Comparison of ENCODE assay signal across 20 mouse cellular contexts in genomic region chr7:137154623-137155022, GRCm38 (mm10).
A peak's percentile ranks its signal among the peaks of the same experiment; 100 is the strongest.
DNase-seq lines count a peak whose midpoint lies in the region; ATAC-seq and TF ChIP-seq lines count a peak whose summit lies in the region.
"Had no signal": no experiment of that assay in that cellular context is flagged by ENCODE, and none has a peak within 500 bp of the region (broad histone marks: within the 10 kb centered on the region; RNA-seq: fewer than 3 reads in every experiment).

No protein-coding gene starts in this region.

- no peak for TF ChIP-seq RAD21 in CH12.LX (IDR thresholded peaks at IDR 0.05; ENCODE audit: low read depth, low read length)

- ATAC-seq in forebrain, embryonic 15.5 days (replicated peaks), result no peak
- ATAC-seq: forebrain, embryonic 13.5 days; forebrain, embryonic 16.5 days had no signal

- no peak overlapping the region for H3K9ac ChIP-seq in CH12.LX (ENCODE audit: insufficient read depth, low read depth)
- no peak overlapping the region for H3K9ac ChIP-seq in forebrain, embryonic 15.5 days (replicated peaks)
- H3K9ac ChIP-seq: embryonic facial prominence, embryonic 12.5 days; forebrain, embryonic 13.5 days had no signal

- peaks cover 17 to 46% of the 10 kb centered on the region in 2 experiments for H3K4me1 ChIP-seq in CH12.LX (ENCODE audit: control insufficient read depth in 1 of 2, insufficient read depth in 2 of 2)
- no peaks in the 10 kb centered on the region for H3K4me1 ChIP-seq in forebrain, embryonic 15.5 days
- H3K4me1 ChIP-seq: embryonic facial prominence, embryonic 10.5 days; embryonic facial prominence, embryonic 12.5 days; forebrain, embryonic 13.5 days had no signal

- in situ Hi-C loops in CH12.LX (cut with MboI; ENCODE audit: low pct_ligation_motif_present, low pct_unique_long_range_greater_than_20kb, low sequenced_read_pairs), result no loop called here

- no peaks in the 10 kb centered on the region for H3K36me3 ChIP-seq in CH12.LX (replicated peaks in 1 of 2; ENCODE audit: control insufficient read depth in 1 of 2, insufficient read depth in 1 of 2, low read length in 1 of 2)
- no peaks in the 10 kb centered on the region for H3K36me3 ChIP-seq in forebrain, embryonic 15.5 days
- H3K36me3 ChIP-seq: embryonic facial prominence, embryonic 10.5 days; embryonic facial prominence, embryonic 12.5 days had no signal

- H3K79me2 ChIP-seq in CH12.LX (replicated peaks; ENCODE audit: control insufficient read depth, extremely low read depth, insufficient read depth, poor library complexity, severe bottlenecking), result no peaks in the 10 kb centered on the region

- H3K4me2 ChIP-seq in CH12.LX (ENCODE audit: insufficient read depth, low read depth, poor library complexity, severe bottlenecking), result peak overlapping the region; percentile 25; the same call in 1 of the 2 replicates
- no peak overlapping the region for H3K4me2 ChIP-seq in forebrain, embryonic 15.5 days (replicated peaks)
- H3K4me2 ChIP-seq: embryonic facial prominence, embryonic 12.5 days; forebrain, embryonic 13.5 days had no signal

- H3K4me3 ChIP-seq in CH12.LX (replicated peaks in 1 of 3; ENCODE audit: low read depth in 2 of 3, low read length in 2 of 3, poor library complexity in 1 of 3), result no peak overlapping the region
- H3K4me3 ChIP-seq in forebrain, embryonic 15.5 days, result no peak overlapping the region
- H3K4me3 ChIP-seq: embryonic facial prominence, embryonic 10.5 days; embryonic facial prominence, embryonic 12.5 days; forebrain, embryonic 13.5 days had no signal

- no peak overlapping the region for H3K27ac ChIP-seq in CH12.LX (ENCODE audit: insufficient read depth, low read depth)
- H3K27ac ChIP-seq in forebrain, embryonic 15.5 days (replicated peaks), result no peak overlapping the region
- H3K27ac ChIP-seq: embryonic facial prominence, embryonic 10.5 days; embryonic facial prominence, embryonic 12.5 days; forebrain, embryonic 13.5 days had no signal

- WGBS in forebrain, embryonic 15.5 days, result 85% methylated on average over 2 of the region's 2 CpGs

- dilution Hi-C loops in CH12.LX (cut with MboI; ENCODE audit: extremely low pct_ligation_motif_present, extremely low pct_unique_long_range_greater_than_20kb, low sequenced_read_pairs), result no loop called here

- no peak for TF ChIP-seq POLR2A in CH12.LX (IDR thresholded peaks at IDR 0.05; ENCODE audit: low read depth, low read length)

- H3K27me3 ChIP-seq in CH12.LX (replicated peaks), result no peaks in the 10 kb centered on the region
- H3K27me3 ChIP-seq in forebrain, embryonic 15.5 days, result no peaks in the 10 kb centered on the region
- H3K27me3 ChIP-seq: embryonic facial prominence, embryonic 12.5 days had no signal

- TF ChIP-seq EP300 in CH12.LX (IDR thresholded peaks at IDR 0.05; ENCODE audit: low read length), result peak; percentile 56

- TF ChIP-seq CTCF in CH12.LX (conservative IDR thresholded peaks at IDR 0.05 in 1 of 2, IDR thresholded peaks at IDR 0.05 in 1 of 2; ENCODE audit: low read depth in 2 of 2, low read length in 2 of 2), result no peak

- peaks cover 10% of the 10 kb centered on the region for H3K9me3 ChIP-seq in CH12.LX (replicated peaks; ENCODE audit: low read length)
- no peaks in the 10 kb centered on the region for H3K9me3 ChIP-seq in forebrain, embryonic 15.5 days
- H3K9me3 ChIP-seq: embryonic facial prominence, embryonic 10.5 days; embryonic facial prominence, embryonic 12.5 days; forebrain, embryonic 13.5 days had no signal

- DNase-seq in A20 (ENCODE audit: low read depth, low spot score) (peak; percentile 24), CH12.LX (ENCODE audit: extremely low read depth) (peak; percentile 63)
- peak; percentile 27 for DNase-seq in CD4-positive, CD25-positive, alpha-beta regulatory T cell, adult 2 months (ENCODE audit: low read depth, low spot score)
- peak; percentile 7 for DNase-seq in induced T-regulatory cell, adult 2 months (ENCODE audit: low read depth)
- DNase-seq in right cerebral cortex, adult 2 months (ENCODE audit: low spot score in 2 of 2), result no peak
- DNase-seq in thymus, postnatal 4 days, result no peak
- no peak for DNase-seq in T-cell, adult 2 months (ENCODE audit: low spot score)
- DNase-seq: adrenal gland, adult 8-10 months; adrenal gland, postnatal 14 days; adrenal gland, postnatal 36 days; cerebellum, adult 11-12 months; cerebellum, adult 2 months; cerebellum, adult 9-10 months; cerebellum, postnatal 10 days; cerebellum, postnatal 25 days had no signal

TF ChIP-seq in CH12.LX, 34 proteins besides CTCF, POLR2A, EP300 and RAD21:
- TF ChIP-seq ELF1 (IDR thresholded peaks at IDR 0.05; ENCODE audit: low read depth, low read length), result peak; percentile 53; the same call in 1 of the 2 replicates
- peak; percentile 53 for TF ChIP-seq ETS1 (conservative IDR thresholded peaks at IDR 0.05; ENCODE audit: low read depth, low read length)
- no peak for TF ChIP-seq MXI1 (IDR thresholded peaks at IDR 0.05; ENCODE audit: low read depth, low read length)
- TF ChIP-seq USF2 (conservative IDR thresholded peaks at IDR 0.05; ENCODE audit: low read depth, low read length), result no peak
- TF ChIP-seq BHLHE40 (IDR thresholded peaks at IDR 0.05; ENCODE audit: low read depth, low read length), result peak; percentile 30; the same call in 1 of the 2 replicates
- TF ChIP-seq MAFK (IDR thresholded peaks at IDR 0.05; ENCODE audit: insufficient replicate concordance, low read length), result no peak
- no peak for TF ChIP-seq GABPA (IDR thresholded peaks at IDR 0.05; ENCODE audit: insufficient replicate concordance, low read depth, low read length)
- peak; percentile 53; the same call in 1 of the 2 replicates for TF ChIP-seq MEF2A (IDR thresholded peaks at IDR 0.05; ENCODE audit: borderline replicate concordance, low read depth, low read length)
- no peak for TF ChIP-seq PAX5 (IDR thresholded peaks at IDR 0.05; ENCODE audit: low read length)
- TF ChIP-seq MAX (IDR thresholded peaks at IDR 0.05; ENCODE audit: low read length), result peak; percentile 47; the same call in 1 of the 2 replicates
- no peak for TF ChIP-seq TBP (conservative IDR thresholded peaks at IDR 0.05; ENCODE audit: low read depth, low read length)
- TF ChIP-seq MYC (IDR thresholded peaks at IDR 0.05; ENCODE audit: low read depth, low read length), result no peak; the same call in 1 of the 2 replicates
- no peak for TF ChIP-seq NRF1 (IDR thresholded peaks at IDR 0.05; ENCODE audit: low read depth, low read length)
- TF ChIP-seq CHD2 (IDR thresholded peaks at IDR 0.05; ENCODE audit: low read length), result no peak
- no peak for TF ChIP-seq ZMIZ1 (IDR thresholded peaks at IDR 0.05; ENCODE audit: low read depth, low read length)
- TF ChIP-seq UBTF (IDR thresholded peaks at IDR 0.05; ENCODE audit: low read depth, low read length), result no peak
- TF ChIP-seq ZKSCAN1 (IDR thresholded peaks at IDR 0.05; ENCODE audit: borderline replicate concordance, low read depth, low read length), result no peak
- TF ChIP-seq SMC3 (IDR thresholded peaks at IDR 0.05; ENCODE audit: low read depth, low read length), result no peak
- peak; percentile 55; the same call in 1 of the 2 replicates for TF ChIP-seq TCF12 (IDR thresholded peaks at IDR 0.05; ENCODE audit: low read depth, low read length)
- 0 out of 2 replicates have a peak, but pooled peaks have one; percentile 30 for TF ChIP-seq IRF4 (IDR thresholded peaks at IDR 0.05; ENCODE audit: low read depth, low read length)
- 0 out of 2 replicates have a peak, but pooled peaks have one; percentile 6 for TF ChIP-seq MAZ (IDR thresholded peaks at IDR 0.05; ENCODE audit: low read depth, low read length)
- no peak for TF ChIP-seq NELFE (IDR thresholded peaks at IDR 0.05; ENCODE audit: low read depth, low read length)
- no peak for TF ChIP-seq KAT2A (IDR thresholded peaks at IDR 0.05; ENCODE audit: insufficient replicate concordance, low read length)

Comparison
In these comparisons a context has a peak if more than half of its experiments do, and no peak if none do; other contexts are left out.
1. DNase-seq: peak in A20 (single experiment), CD4-positive, CD25-positive, alpha-beta regulatory T cell, adult 2 months (single experiment), CH12.LX (single experiment) and induced T-regulatory cell, adult 2 months (single experiment); none in right cerebral cortex, adult 2 months (0 of 2), thymus, postnatal 4 days (single experiment) and T-cell, adult 2 months (single experiment).